Mouse (Mus musculus): ENCODE results near the gene Slco3a1.

- no peak for TF ChIP-seq CTCF (IDR thresholded peaks at IDR 0.05; ENCODE audit: low read depth)
- no peak for TF ChIP-seq EP300 (IDR thresholded peaks at IDR 0.05; ENCODE audit: low read depth)
These were observed 314.0 kb downstream of the Slco3a1 start for GRCm38 (mm10) chr7:74240459-74241172.
